Mouse (Mus musculus): ENCODE data around the gene Tmem143. TPM values are rescaled to one million over a fixed set of nuclear protein-coding genes. Genes with fewer than 3 reads are reported as not detected.
"Not testable (repeated sequence)": the region's sequence is repeated elsewhere in the genome, so short reads cannot be mapped to it uniquely, and the experiment has no call there.

Tmem143 gene
- total RNA-seq, 2 experiments from 2014 or later = 5.3 to 17.2 TPM

GRCm38 (mm10) chr7:45921950-45922600 is 25.3 kb downstream of the Tmem143 start:
- ATAC-seq (replicated peaks; ENCODE audit: poor library complexity) = no peak

- ATAC-seq (replicated peaks; ENCODE audit: poor library complexity) = peak; percentile 67
Observed at GRCm38 (mm10) chr7:45922928-45923761, 26.4 kb downstream of the Tmem143 start.

- peak; percentile 22 for ATAC-seq (replicated peaks; ENCODE audit: poor library complexity)
Observed at GRCm38 (mm10) chr7:45923762-45924428, 27.2 kb downstream of the Tmem143 start, which contains the start of gene Ccdc114. Gene Ccdc114 (plus strand): TSS chr7:45924072.

GRCm38 (mm10) chr7:45924429-45924816 is 27.7 kb downstream of the Tmem143 start:
- ATAC-seq (replicated peaks; ENCODE audit: poor library complexity) = no peak

GRCm38 (mm10) chr7:45928626-45929295 is 32.0 kb downstream of the Tmem143 start:
- ATAC-seq (replicated peaks; ENCODE audit: poor library complexity) = no peak

GRCm38 (mm10) chr7:45929688-45930087 is 32.9 kb downstream of the Tmem143 start:
- ATAC-seq (replicated peaks; ENCODE audit: poor library complexity) = no peak

- ATAC-seq (replicated peaks; ENCODE audit: poor library complexity) = not testable (repeated sequence)
Observed at GRCm38 (mm10) chr7:45933766-45934165, 37.0 kb downstream of the Tmem143 start.

GRCm38 (mm10) chr7:45935114-45935513 is 38.4 kb downstream of the Tmem143 start:
- peak; percentile 96 for ATAC-seq (replicated peaks; ENCODE audit: poor library complexity)

GRCm38 (mm10) chr7:45939836-45940235 is 43.1 kb downstream of the Tmem143 start:
- ATAC-seq (replicated peaks; ENCODE audit: poor library complexity) = no peak

- no peak for ATAC-seq (replicated peaks; ENCODE audit: poor library complexity)
Observed at GRCm38 (mm10) chr7:45941986-45942385, 45.2 kb downstream of the Tmem143 start.

GRCm38 (mm10) chr7:45943280-45943679 is 46.5 kb downstream of the Tmem143 start:
- not testable (repeated sequence) for ATAC-seq (replicated peaks; ENCODE audit: poor library complexity)

- ATAC-seq (replicated peaks; ENCODE audit: poor library complexity) = no peak
Observed at GRCm38 (mm10) chr7:45949061-45949460, 52.3 kb downstream of the Tmem143 start.

GRCm38 (mm10) chr7:45956611-45957010 is 59.9 kb downstream of the Tmem143 start:
- ATAC-seq (replicated peaks; ENCODE audit: poor library complexity) = no peak

Other genes starting within 250 kb of the Tmem143 start
- not detected in 2 replicates for gene Fut2, start 230.5 kb upstream of the Tmem143 start, total RNA-seq (2015)
- gene Fut2, start 230.5 kb upstream of the Tmem143 start, total RNA-seq (2017) = not detected in 2 replicates
- not detected in 2 replicates for gene Ntn5, start 212.9 kb upstream of the Tmem143 start, total RNA-seq (2015)
- gene Ntn5, start 212.9 kb upstream of the Tmem143 start, total RNA-seq (2017) = not detected in 2 replicates
- not detected in 2 replicates for gene Sec1, start 202.5 kb upstream of the Tmem143 start, total RNA-seq (2015)
- not detected in 2 replicates for gene Sec1, start 202.5 kb upstream of the Tmem143 start, total RNA-seq (2017)
- not detected in 2 replicates for gene Car11, start 197.1 kb upstream of the Tmem143 start, total RNA-seq (2015)
- gene Car11, start 197.1 kb upstream of the Tmem143 start, total RNA-seq (2017) = not detected in 2 replicates
- gene Dbp, start 191.9 kb upstream of the Tmem143 start, total RNA-seq (2015) = 3.6 and 5.6 TPM in 2 replicates
- 6.2 and 7.2 TPM in 2 replicates for gene Dbp, start 191.9 kb upstream of the Tmem143 start, total RNA-seq (2017)
- 1,825 and 1,988 TPM in 2 replicates for gene Rpl18, start 181.5 kb upstream of the Tmem143 start, total RNA-seq (2015)
- 1,777 and 2,306 TPM in 2 replicates for gene Rpl18, start 181.5 kb upstream of the Tmem143 start, total RNA-seq (2017)
- gene Sphk2, start 178.9 kb upstream of the Tmem143 start, total RNA-seq (2015) = 10.6 and 14.5 TPM in 2 replicates
- 9.8 and 10.2 TPM in 2 replicates for gene Sphk2, start 178.9 kb upstream of the Tmem143 start, total RNA-seq (2017)
- 0.54 and 0.78 TPM in 2 replicates for gene Fam83e, start 175.7 kb upstream of the Tmem143 start, total RNA-seq (2015)
- gene Fam83e, start 175.7 kb upstream of the Tmem143 start, total RNA-seq (2017) = 0.37 and 0.51 TPM in 2 replicates
- not detected in 2 replicates for gene Spaca4, start 171.1 kb upstream of the Tmem143 start, total RNA-seq (2015)
- gene Spaca4, start 171.1 kb upstream of the Tmem143 start, total RNA-seq (2017) = not detected in 2 replicates
- 0.07 TPM in 2 replicates for gene Lmtk3, start 113.2 kb upstream of the Tmem143 start, total RNA-seq (2015)
- gene Lmtk3, start 113.2 kb upstream of the Tmem143 start, total RNA-seq (2017) = not detected in 2 replicates
- 1.2 and 1.7 TPM in 2 replicates for gene Sult2b1, start 112.3 kb upstream of the Tmem143 start, total RNA-seq (2015)
- 1.9 and 6.4 TPM in 2 replicates for gene Sult2b1, start 112.3 kb upstream of the Tmem143 start, total RNA-seq (2017)
- 17.9 and 26.3 TPM in 2 replicates for gene Cyth2, start 82.4 kb upstream of the Tmem143 start, total RNA-seq (2015)
- gene Cyth2, start 82.4 kb upstream of the Tmem143 start, total RNA-seq (2017) = 32.4 and 34.5 TPM in 2 replicates
- gene Kcnj14, start 72.2 kb upstream of the Tmem143 start, total RNA-seq (2015) = 0.05 TPM in 2 replicates
- not detected in 2 replicates for gene Kcnj14, start 72.2 kb upstream of the Tmem143 start, total RNA-seq (2017)
- 22.6 and 25.1 TPM in 2 replicates for gene Grwd1, start 66.0 kb upstream of the Tmem143 start, total RNA-seq (2015)
- 24.2 and 26.9 TPM in 2 replicates for gene Grwd1, start 66.0 kb upstream of the Tmem143 start, total RNA-seq (2017)
- gene Kdelr1, start 24.2 kb upstream of the Tmem143 start, total RNA-seq (2015) = 113 and 145 TPM in 2 replicates
- 68.3 and 73.1 TPM in 2 replicates for gene Kdelr1, start 24.2 kb upstream of the Tmem143 start, total RNA-seq (2017)
- not detected in 2 replicates for gene Grin2d, start 18.6 kb upstream of the Tmem143 start, total RNA-seq (2015)
- gene Grin2d, start 18.6 kb upstream of the Tmem143 start, total RNA-seq (2017) = under 0.01 TPM in 1 of 2 replicates, not detected in the other
- 1.3 and 1.5 TPM in 2 replicates for gene Syngr4, start 227 bp upstream of the Tmem143 start, total RNA-seq (2015)
- gene Syngr4, start 227 bp upstream of the Tmem143 start, total RNA-seq (2017) = 2.1 TPM in 1 of 2 replicates, not detected in the other
- 238 and 280 TPM in 2 replicates for gene Emp3, start 24.5 kb downstream of the Tmem143 start, total RNA-seq (2015)
- 186 and 203 TPM in 2 replicates for gene Emp3, start 24.5 kb downstream of the Tmem143 start, total RNA-seq (2017)
- 0.99 and 2.0 TPM in 2 replicates for gene Ccdc114, start 27.1 kb downstream of the Tmem143 start, total RNA-seq (2015)
- 2.6 and 3.3 TPM in 2 replicates for gene Ccdc114, start 27.1 kb downstream of the Tmem143 start, total RNA-seq (2017)
- gene Abcc6, start 133.4 kb downstream of the Tmem143 start, total RNA-seq (2015) = not detected in 2 replicates
- gene Abcc6, start 133.4 kb downstream of the Tmem143 start, total RNA-seq (2017) = not detected in 2 replicates
- gene Nomo1, start 136.8 kb downstream of the Tmem143 start, total RNA-seq (2015) = 38.6 and 39.3 TPM in 2 replicates
- 53.2 and 57.4 TPM in 2 replicates for gene Nomo1, start 136.8 kb downstream of the Tmem143 start, total RNA-seq (2017)
- gene Kcnj11, start 203.8 kb downstream of the Tmem143 start, total RNA-seq (2015) = not detected in 2 replicates
- not detected in 2 replicates for gene Kcnj11, start 203.8 kb downstream of the Tmem143 start, total RNA-seq (2017)